Mouse (Mus musculus) adrenal gland, postnatal 14 days (tissue): ENCODE measurements at regions not wholly inside any gene's neighbourhood (a gene's known extent, or its start where the extent isn't known, plus 50 kb on each side); places are given as distances from the start of the nearest gene placed in this dataset.
"Not testable (repeated sequence)": the region's sequence is repeated elsewhere in the genome, so short reads cannot be mapped to it uniquely, and the experiment has no call there.

Experiments used
- DNase-seq: peaks from one replicate; pipeline ENCODE4 v3.0.0; 2021; ENCODE audit warnings: mixed read lengths

GRCm38 (mm10) chr10:112521388-112521787 is 250.5 kb downstream of the Kcnc2 start:
- DNase-seq, result no peak

GRCm38 (mm10) chr10:112543051-112543450 is 272.1 kb downstream of the Kcnc2 start:
- DNase-seq, result no peak

GRCm38 (mm10) chr10:112571772-112572551 is 301.0 kb downstream of the Kcnc2 start:
- DNase-seq, result no peak

GRCm38 (mm10) chr10:112572556-112572955 is 301.6 kb downstream of the Kcnc2 start:
- DNase-seq, result no peak

GRCm38 (mm10) chr10:112584939-112585338 is 314.0 kb downstream of the Kcnc2 start:
- DNase-seq, result no peak

- no peak for DNase-seq
Measured at GRCm38 (mm10) chr10:112594327-112594726, 323.4 kb downstream of the Kcnc2 start.

GRCm38 (mm10) chr10:112605592-112605991 is 323.2 kb downstream of the Atxn7l3b start:
- DNase-seq, result peak; percentile 5

GRCm38 (mm10) chr10:112607642-112608041 is 321.2 kb downstream of the Atxn7l3b start:
- no peak for DNase-seq

- no peak for DNase-seq
Measured at GRCm38 (mm10) chr10:112611711-112612110, 317.1 kb downstream of the Atxn7l3b start.

GRCm38 (mm10) chr10:112613751-112614150 is 315.1 kb downstream of the Atxn7l3b start:
- no peak for DNase-seq

GRCm38 (mm10) chr10:112614226-112614625 is 314.6 kb downstream of the Atxn7l3b start:
- DNase-seq, result no peak

GRCm38 (mm10) chr10:112619740-112620139 is 309.1 kb downstream of the Atxn7l3b start:
- DNase-seq, result no peak

- no peak for DNase-seq
Measured at GRCm38 (mm10) chr10:112629752-112630151, 299.0 kb downstream of the Atxn7l3b start.

- no peak for DNase-seq
Measured at GRCm38 (mm10) chr10:112635199-112635598, 293.6 kb downstream of the Atxn7l3b start.

GRCm38 (mm10) chr10:112636574-112636973 is 292.2 kb downstream of the Atxn7l3b start:
- no peak for DNase-seq

GRCm38 (mm10) chr10:112640551-112640950 is 288.2 kb downstream of the Atxn7l3b start:
- not testable (repeated sequence) for DNase-seq

- no peak for DNase-seq
Measured at GRCm38 (mm10) chr10:112648986-112649385, 279.8 kb downstream of the Atxn7l3b start.
